Mouse (Mus musculus) heart, postnatal 0 days (tissue): ENCODE measurements around the gene Ece1.

Source experiments
- CTCF ChIP-seq: IDR thresholded peaks from 2 replicates; pipeline ENCODE4 v1.5.1; 2016; ENCODE audit warnings: antibody characterized with exemption, control low read depth, low read depth
- EP300 ChIP-seq: IDR thresholded peaks from 2 replicates; pipeline ENCODE4 v1.6.1; 2016; ENCODE audit warnings: antibody characterized with exemption, low read depth

- TF ChIP-seq EP300 (no peak), CTCF (peak; percentile 39)
Measured at GRCm38 (mm10) chr4:137959889-137960665, 98.0 kb downstream of the Ece1 start.
